Mouse (Mus musculus): ENCODE measurements around the gene Pctp. TPM values are rescaled to one million over a fixed set of nuclear protein-coding genes. Genes with fewer than 3 reads are reported as not detected.

The Pctp gene
- polyA plus RNA-seq, 1 experiment: 13.9 TPM

GRCm38 (mm10) chr11:89950691-89951270, 51.9 kb downstream of the Pctp start:
- Histone ChIP-seq H3K4me3 (ENCODE audit: low read depth, low read length) (no peak overlapping the region), H3K36me3 (ENCODE audit: control insufficient read depth, insufficient read depth, low read length, poor library complexity, severe bottlenecking) (no peaks in the 10 kb centered on the region), H3K9ac (ENCODE audit: low read depth, poor library complexity, severe bottlenecking) (no peak overlapping the region), H3K9me3 (replicated peaks; ENCODE audit: control insufficient read depth, insufficient read depth, low read length, poor library complexity, severe bottlenecking) (no peaks in the 10 kb centered on the region), H3K27ac (ENCODE audit: insufficient read depth, low read length) (no peak overlapping the region), H3K27me3 (ENCODE audit: control insufficient read depth, insufficient read depth, low read length, poor library complexity, severe bottlenecking) (no peaks in the 10 kb centered on the region), H3K4me1 (ENCODE audit: control insufficient read depth, insufficient read depth, low read length) (no peaks in the 10 kb centered on the region)
- TF ChIP-seq EP300 (IDR thresholded peaks at IDR 0.05; ENCODE audit: insufficient read depth, low read depth, low read length) (no peak), CTCF (IDR thresholded peaks at IDR 0.05; ENCODE audit: low read depth, low read length) (no peak), POLR2A (IDR thresholded peaks at IDR 0.05; ENCODE audit: insufficient read depth, low read length) (no peak)

GRCm38 (mm10) chr11:89947806-89948205, 54.9 kb downstream of the Pctp start:
- TF ChIP-seq CTCF (IDR thresholded peaks at IDR 0.05; ENCODE audit: low read depth, low read length) (no peak), POLR2A (IDR thresholded peaks at IDR 0.05; ENCODE audit: insufficient read depth, low read length) (no peak), EP300 (IDR thresholded peaks at IDR 0.05; ENCODE audit: insufficient read depth, low read depth, low read length) (no peak)
- H3K36me3 ChIP-seq (ENCODE audit: control insufficient read depth, insufficient read depth, low read length, poor library complexity, severe bottlenecking): no peaks in the 10 kb centered on the region
- no peak overlapping the region for H3K27ac ChIP-seq (ENCODE audit: insufficient read depth, low read length)
- H3K4me3 ChIP-seq (ENCODE audit: low read depth, low read length): no peak overlapping the region
- no peak overlapping the region for H3K9ac ChIP-seq (ENCODE audit: low read depth, poor library complexity, severe bottlenecking)
- H3K9me3 ChIP-seq (replicated peaks; ENCODE audit: control insufficient read depth, insufficient read depth, low read length, poor library complexity, severe bottlenecking): no peaks in the 10 kb centered on the region
- no peaks in the 10 kb centered on the region for H3K27me3 ChIP-seq (ENCODE audit: control insufficient read depth, insufficient read depth, low read length, poor library complexity, severe bottlenecking)
- no peaks in the 10 kb centered on the region for H3K4me1 ChIP-seq (ENCODE audit: control insufficient read depth, insufficient read depth, low read length)

DNA sequence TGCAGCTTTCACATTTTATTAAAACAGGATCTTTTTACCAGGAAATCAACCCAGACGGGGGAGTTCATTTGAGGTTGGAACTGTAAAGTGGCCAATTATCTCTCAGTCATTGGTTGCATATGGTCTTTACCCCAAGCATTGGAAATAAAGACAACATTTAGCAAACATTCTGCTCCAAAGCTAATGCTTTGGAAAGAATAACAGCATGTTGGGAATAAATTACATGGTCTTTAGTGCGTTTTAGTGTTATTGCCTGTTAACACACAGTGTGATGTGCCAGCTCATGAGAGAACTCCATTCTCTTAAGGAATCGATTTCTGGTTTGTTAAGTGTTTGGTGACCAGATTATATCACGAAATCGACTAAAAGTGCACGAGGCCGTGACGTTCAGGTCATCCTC, 57.5 kb downstream of the Pctp start:
- no peak for TF ChIP-seq EP300 (IDR thresholded peaks at IDR 0.05; ENCODE audit: insufficient read depth, low read depth, low read length)
- TF ChIP-seq POLR2A (IDR thresholded peaks at IDR 0.05; ENCODE audit: insufficient read depth, low read length): no peak
- no peak for TF ChIP-seq CTCF (IDR thresholded peaks at IDR 0.05; ENCODE audit: low read depth, low read length)
- no peaks in the 10 kb centered on the region for H3K36me3 ChIP-seq (ENCODE audit: control insufficient read depth, insufficient read depth, low read length, poor library complexity, severe bottlenecking)
- no peak overlapping the region for H3K9ac ChIP-seq (ENCODE audit: low read depth, poor library complexity, severe bottlenecking)
- H3K9me3 ChIP-seq (replicated peaks; ENCODE audit: control insufficient read depth, insufficient read depth, low read length, poor library complexity, severe bottlenecking): no peaks in the 10 kb centered on the region
- no peak overlapping the region for H3K4me3 ChIP-seq (ENCODE audit: low read depth, low read length)
- no peak overlapping the region for H3K27ac ChIP-seq (ENCODE audit: insufficient read depth, low read length)
- no peaks in the 10 kb centered on the region for H3K4me1 ChIP-seq (ENCODE audit: control insufficient read depth, insufficient read depth, low read length)
- no peaks in the 10 kb centered on the region for H3K27me3 ChIP-seq (ENCODE audit: control insufficient read depth, insufficient read depth, low read length, poor library complexity, severe bottlenecking)

GRCm38 (mm10) chr11:89937241-89937640, 65.5 kb downstream of the Pctp start:
- no peaks in the 10 kb centered on the region for H3K27me3 ChIP-seq (ENCODE audit: control insufficient read depth, insufficient read depth, low read length, poor library complexity, severe bottlenecking)
- H3K4me3 ChIP-seq (ENCODE audit: low read depth, low read length): no peak overlapping the region
- H3K36me3 ChIP-seq (ENCODE audit: control insufficient read depth, insufficient read depth, low read length, poor library complexity, severe bottlenecking): no peaks in the 10 kb centered on the region
- H3K27ac ChIP-seq (ENCODE audit: insufficient read depth, low read length): no peak overlapping the region
- H3K4me1 ChIP-seq (ENCODE audit: control insufficient read depth, insufficient read depth, low read length): no peaks in the 10 kb centered on the region
- TF ChIP-seq POLR2A (IDR thresholded peaks at IDR 0.05; ENCODE audit: insufficient read depth, low read length): no peak
- no peak for TF ChIP-seq CTCF (IDR thresholded peaks at IDR 0.05; ENCODE audit: low read depth, low read length)
- TF ChIP-seq EP300 (IDR thresholded peaks at IDR 0.05; ENCODE audit: insufficient read depth, low read depth, low read length): no peak
- no peaks in the 10 kb centered on the region for H3K9me3 ChIP-seq (replicated peaks; ENCODE audit: control insufficient read depth, insufficient read depth, low read length, poor library complexity, severe bottlenecking)
- no peak overlapping the region for H3K9ac ChIP-seq (ENCODE audit: low read depth, poor library complexity, severe bottlenecking)

Other genes with a start within 250 kb of the Pctp start
- gene Ankfn1, start 225.2 kb downstream of the Pctp start, polyA plus RNA-seq (2011; ENCODE audit: insufficient read depth, insufficient read length, low read depth, missing spikeins): not detected in 2 replicates
- 0.45 and 1.0 TPM in 2 replicates for gene Tmem100, start 27.5 kb upstream of the Pctp start, polyA plus RNA-seq (2011; ENCODE audit: insufficient read depth, insufficient read length, low read depth, missing spikeins)
- 1.8 and 2.0 TPM in 2 replicates for gene Gm45716, start 184.8 kb upstream of the Pctp start, polyA plus RNA-seq (2011; ENCODE audit: insufficient read depth, insufficient read length, low read depth, missing spikeins)
- 18.7 and 19.6 TPM in 2 replicates for gene Mmd, start 246.6 kb upstream of the Pctp start, polyA plus RNA-seq (2011; ENCODE audit: insufficient read depth, insufficient read length, low read depth, missing spikeins)